Mouse (Mus musculus): ENCODE results near the gene Tmem235. TPM values are rescaled to one million over a fixed set of nuclear protein-coding genes. Genes with fewer than 3 reads are reported as not detected.

The Tmem235 gene
- total and polyA plus RNA-seq, 2 experiments = not detected

- DNase-seq (ENCODE audit: extremely low read depth, low read depth, low spot score) = no peak
Observed at GRCm38 (mm10) chr11:117891581-117892175, 31.1 kb downstream of the Tmem235 start.

GRCm38 (mm10) chr11:117892199-117892598, 31.6 kb downstream of the Tmem235 start:
- TF ChIP-seq CTCF (IDR thresholded peaks at IDR 0.05; ENCODE audit: low read depth, low read length) (no peak), POLR2A (IDR thresholded peaks at IDR 0.05; ENCODE audit: extremely low read depth, insufficient read depth, low read length) (no peak)
- no peak for DNase-seq (ENCODE audit: extremely low read depth, low read depth, low spot score)
- Histone ChIP-seq H3K27ac (replicated peaks; ENCODE audit: insufficient read depth, low read depth, low read length) (no peak overlapping the region), H3K36me3 (ENCODE audit: control insufficient read depth, insufficient read depth, low read length) (no peaks in the 10 kb centered on the region), H3K9ac (ENCODE audit: low read depth, low read length) (no peak overlapping the region), H3K4me3 (ENCODE audit: insufficient read depth, low read depth, low read length) (no peak overlapping the region), H3K79me2 (ENCODE audit: control insufficient read depth, insufficient read depth, low read length) (no peaks in the 10 kb centered on the region), H3K4me1 (ENCODE audit: control insufficient read depth, insufficient read depth, low read length) (peaks cover 2% of the 10 kb centered on the region; the same call in 1 of the 2 replicates), H3K27me3 (ENCODE audit: control insufficient read depth, insufficient read depth, low read length) (no peaks in the 10 kb centered on the region)
- WGBS = 73% methylated on average over 6 of the region's 6 CpGs

More at GRCm38 (mm10) chr11:117891581-117892175, 31.1 kb downstream of the Tmem235 start:
- H3K36me3 ChIP-seq (ENCODE audit: control insufficient read depth, insufficient read depth, low read length) = no peaks in the 10 kb centered on the region
- WGBS = 88% methylated on average over 19 of the region's 19 CpGs
- H3K9ac ChIP-seq (ENCODE audit: low read depth, low read length) = no peak overlapping the region
- TF ChIP-seq CTCF (IDR thresholded peaks at IDR 0.05; ENCODE audit: low read depth, low read length) = no peak
- no peak for TF ChIP-seq POLR2A (IDR thresholded peaks at IDR 0.05; ENCODE audit: extremely low read depth, insufficient read depth, low read length)
- H3K27ac ChIP-seq (replicated peaks; ENCODE audit: insufficient read depth, low read depth, low read length) = no peak overlapping the region
- H3K4me1 ChIP-seq (ENCODE audit: control insufficient read depth, insufficient read depth, low read length) = peaks cover 2% of the 10 kb centered on the region; the same call in 1 of the 2 replicates
- H3K27me3 ChIP-seq (ENCODE audit: control insufficient read depth, insufficient read depth, low read length) = no peaks in the 10 kb centered on the region
- H3K79me2 ChIP-seq (ENCODE audit: control insufficient read depth, insufficient read depth, low read length) = no peaks in the 10 kb centered on the region
- H3K4me3 ChIP-seq (ENCODE audit: insufficient read depth, low read depth, low read length) = no peak overlapping the region

GRCm38 (mm10) chr11:117894676-117895075, 34.1 kb downstream of the Tmem235 start:
- Histone ChIP-seq H3K79me2 (ENCODE audit: control insufficient read depth, insufficient read depth, low read length) (no peaks in the 10 kb centered on the region), H3K4me3 (ENCODE audit: insufficient read depth, low read depth, low read length) (no peak overlapping the region), H3K27ac (replicated peaks; ENCODE audit: insufficient read depth, low read depth, low read length) (no peak overlapping the region), H3K36me3 (ENCODE audit: control insufficient read depth, insufficient read depth, low read length) (no peaks in the 10 kb centered on the region), H3K27me3 (ENCODE audit: control insufficient read depth, insufficient read depth, low read length) (no peaks in the 10 kb centered on the region), H3K4me1 (ENCODE audit: control insufficient read depth, insufficient read depth, low read length) (peaks cover 2% of the 10 kb centered on the region; the same call in 1 of the 2 replicates), H3K9ac (ENCODE audit: low read depth, low read length) (no peak overlapping the region)
- no peak for DNase-seq (ENCODE audit: extremely low read depth, low read depth, low spot score)
- no peak for TF ChIP-seq POLR2A (IDR thresholded peaks at IDR 0.05; ENCODE audit: extremely low read depth, insufficient read depth, low read length)
- TF ChIP-seq CTCF (IDR thresholded peaks at IDR 0.05; ENCODE audit: low read depth, low read length) = no peak
- 74% methylated on average over 10 of the region's 10 CpGs for WGBS

- TF ChIP-seq CTCF (IDR thresholded peaks at IDR 0.05; ENCODE audit: low read depth, low read length) = no peak
- no peak for TF ChIP-seq POLR2A (IDR thresholded peaks at IDR 0.05; ENCODE audit: extremely low read depth, insufficient read depth, low read length)
- H3K79me2 ChIP-seq (ENCODE audit: control insufficient read depth, insufficient read depth, low read length) = no peaks in the 10 kb centered on the region
- H3K27me3 ChIP-seq (ENCODE audit: control insufficient read depth, insufficient read depth, low read length) = no peaks in the 10 kb centered on the region
- H3K36me3 ChIP-seq (ENCODE audit: control insufficient read depth, insufficient read depth, low read length) = no peaks in the 10 kb centered on the region
- H3K9ac ChIP-seq (ENCODE audit: low read depth, low read length) = no peak overlapping the region
- 69% methylated on average over 2 of the region's 2 CpGs for whole genome bisulfite sequencing
- H3K27ac ChIP-seq (replicated peaks; ENCODE audit: insufficient read depth, low read depth, low read length) = no peak overlapping the region
- no peaks in the 10 kb centered on the region for H3K4me1 ChIP-seq (ENCODE audit: control insufficient read depth, insufficient read depth, low read length)
- DNase-seq (ENCODE audit: extremely low read depth, low read depth, low spot score) = no peak
- no peak overlapping the region for H3K4me3 ChIP-seq (ENCODE audit: insufficient read depth, low read depth, low read length)
Observed at GRCm38 (mm10) chr11:117896533-117896932, 36.0 kb downstream of the Tmem235 start.

- no peak overlapping the region for H3K9ac ChIP-seq (ENCODE audit: low read depth, low read length)
- H3K27ac ChIP-seq (replicated peaks; ENCODE audit: insufficient read depth, low read depth, low read length) = no peak overlapping the region
- H3K79me2 ChIP-seq (ENCODE audit: control insufficient read depth, insufficient read depth, low read length) = no peaks in the 10 kb centered on the region
- WGBS = 95% methylated on average over 2 of the region's 2 CpGs
- no peak overlapping the region for H3K4me3 ChIP-seq (ENCODE audit: insufficient read depth, low read depth, low read length)
- no peak for DNase-seq (ENCODE audit: extremely low read depth, low read depth, low spot score)
- no peaks in the 10 kb centered on the region for H3K36me3 ChIP-seq (ENCODE audit: control insufficient read depth, insufficient read depth, low read length)
- H3K27me3 ChIP-seq (ENCODE audit: control insufficient read depth, insufficient read depth, low read length) = no peaks in the 10 kb centered on the region
- TF ChIP-seq POLR2A (IDR thresholded peaks at IDR 0.05; ENCODE audit: extremely low read depth, insufficient read depth, low read length) (no peak), CTCF (IDR thresholded peaks at IDR 0.05; ENCODE audit: low read depth, low read length) (no peak)
- no peaks in the 10 kb centered on the region for H3K4me1 ChIP-seq (ENCODE audit: control insufficient read depth, insufficient read depth, low read length)
Observed at GRCm38 (mm10) chr11:117902282-117902681, 41.7 kb downstream of the Tmem235 start.

- DNase-seq (ENCODE audit: extremely low read depth, low read depth, low spot score) = no peak
- H3K4me3 ChIP-seq (ENCODE audit: insufficient read depth, low read depth, low read length) = no peak overlapping the region
Observed at GRCm38 (mm10) chr11:117904442-117904841, 43.9 kb downstream of the Tmem235 start.

More at GRCm38 (mm10) chr11:117904442-117904841, 43.9 kb downstream of the Tmem235 start:
- no peak overlapping the region for H3K9ac ChIP-seq (ENCODE audit: low read depth, low read length)
- WGBS = 69% methylated on average over 8 of the region's 8 CpGs
- no peaks in the 10 kb centered on the region for H3K36me3 ChIP-seq (ENCODE audit: control insufficient read depth, insufficient read depth, low read length)
- no peaks in the 10 kb centered on the region for H3K27me3 ChIP-seq (ENCODE audit: control insufficient read depth, insufficient read depth, low read length)
- H3K4me1 ChIP-seq (ENCODE audit: control insufficient read depth, insufficient read depth, low read length) = no peaks in the 10 kb centered on the region
- no peak for TF ChIP-seq CTCF (IDR thresholded peaks at IDR 0.05; ENCODE audit: low read depth, low read length)
- TF ChIP-seq POLR2A (IDR thresholded peaks at IDR 0.05; ENCODE audit: extremely low read depth, insufficient read depth, low read length) = no peak
- H3K27ac ChIP-seq (replicated peaks; ENCODE audit: insufficient read depth, low read depth, low read length) = no peak overlapping the region
- H3K79me2 ChIP-seq (ENCODE audit: control insufficient read depth, insufficient read depth, low read length) = no peaks in the 10 kb centered on the region
